Mouse (Mus musculus) thymus, adult 2 months (tissue): ENCODE data around the gene Prss43.

Experiments used
- CTCF ChIP-seq: fragments of 200-500 bp; IDR thresholded peaks from 2 replicates; pipeline ENCODE4 v1.5.1; 2012; ENCODE audit warnings: mild to moderate bottlenecking, control low read depth, low read length, moderate library complexity, borderline replicate concordance; ENCODE audit not compliant: control insufficient read depth, poor library complexity, insufficient read depth; ENCODE audit errors: extremely low read depth
- POLR2A ChIP-seq: fragments of 200-500 bp; IDR thresholded peaks from 2 replicates; pipeline ENCODE4 v1.6.1; 2012; ENCODE audit warnings: mild to moderate bottlenecking, low read length, control low read depth, moderate library complexity; ENCODE audit not compliant: control insufficient read depth, poor library complexity, insufficient read depth; ENCODE audit errors: extremely low read depth

DNA sequence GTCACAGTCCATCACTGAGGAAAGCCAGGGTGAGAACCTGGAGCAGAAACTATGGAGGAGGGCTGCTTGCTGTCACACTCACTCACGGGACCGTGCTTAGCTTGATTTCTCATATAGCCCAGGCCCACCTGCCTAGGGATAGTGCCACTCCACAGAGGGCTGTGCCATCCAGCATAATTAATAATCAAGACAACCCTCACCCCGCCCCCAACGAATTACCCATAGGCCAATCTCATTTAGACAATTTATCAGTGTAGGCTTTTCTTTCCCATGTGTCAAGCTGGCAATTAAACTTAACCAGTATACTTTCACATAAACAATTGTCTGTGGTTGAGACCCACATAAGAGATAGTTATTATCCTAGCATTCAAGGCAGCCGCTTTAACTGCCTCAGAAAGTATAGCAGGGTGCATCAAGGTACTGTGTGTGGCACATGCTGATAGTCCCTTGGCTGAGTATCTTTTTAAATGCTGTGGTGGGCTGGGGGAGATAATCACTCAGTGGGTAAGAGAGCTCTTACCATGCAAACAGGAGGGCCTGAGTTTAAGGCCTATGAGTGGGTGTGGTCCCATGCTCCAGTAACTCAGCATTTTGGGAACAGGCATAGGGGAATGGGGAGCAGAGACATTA is 32.6 kb downstream of the Prss43 start:
- no peak for TF ChIP-seq POLR2A
- TF ChIP-seq CTCF, result no peak
